Mouse (Mus musculus) lung, adult 2 months (tissue): ENCODE results near the gene Def8.

Experiments
- CTCF ChIP-seq: fragments of 200-500 bp; IDR thresholded peaks from 2 replicates; pipeline ENCODE4 v1.5.1; 2011; ENCODE audit warnings: mild to moderate bottlenecking, low read length, control low read depth; ENCODE audit not compliant: insufficient read depth
- POLR2A ChIP-seq: fragments of 200-500 bp; IDR thresholded peaks from 2 replicates; pipeline ENCODE4 v1.6.1; 2011; ENCODE audit warnings: low read depth, mild to moderate bottlenecking, control low read depth, low read length, borderline replicate concordance; ENCODE audit errors: extremely low read depth

DNA sequence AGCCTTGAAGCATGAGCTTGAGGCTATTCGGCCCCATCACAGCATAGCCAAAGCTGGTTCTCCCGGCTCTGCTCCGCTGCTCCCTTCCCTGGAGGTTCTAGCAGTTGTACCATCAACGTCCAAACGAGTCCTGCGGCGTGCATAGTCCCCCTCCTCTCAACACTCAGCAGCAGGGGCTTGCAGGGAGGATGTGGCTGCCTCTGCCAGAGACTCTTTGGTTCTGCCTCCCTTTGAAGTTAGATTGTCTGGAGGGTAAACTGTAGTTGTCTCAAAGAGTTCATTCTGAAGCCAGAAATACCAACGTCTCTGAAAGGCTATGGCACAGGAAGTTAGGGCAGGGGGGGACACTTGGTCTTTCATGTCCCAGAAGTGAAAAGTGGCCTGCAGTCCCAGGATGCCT lies 18.8 kb upstream of the Def8 start:
- TF ChIP-seq CTCF (no peak), POLR2A (no peak)
